Comparison of ENCODE assay signal across 14 mouse cellular contexts in genomic region chr8:110775316-110775715, GRCm38 (mm10). TPM values are rescaled to one million over a fixed set of nuclear protein-coding genes. Genes with fewer than 3 reads are reported as not detected.
DNase-seq lines count a peak whose midpoint lies in the region; TF ChIP-seq lines count a peak whose summit lies in the region.
"Had no signal": no experiment of that assay in that cellular context is flagged by ENCODE, and none has a peak within 500 bp of the region (broad histone marks: within the 10 kb centered on the region; RNA-seq: fewer than 3 reads in every experiment).

No protein-coding gene starts in this region.

- DNase-seq in layer of hippocampus, adult 2 months (ENCODE audit: low spot score in 2 of 2) = no peak
- no peak for DNase-seq in layer of hippocampus, adult 8-10 months (ENCODE audit: low spot score in 2 of 2)
- DNase-seq in thymus, postnatal 25 days = peak; percentile 11
- no peak for DNase-seq in thymus, postnatal 0 days (ENCODE audit: low spot score)
- DNase-seq in R1 (ENCODE audit: low read depth, low spot score) = peak; percentile 69
- DNase-seq in testis, postnatal 10 days (ENCODE audit: low spot score) = peak; percentile 65
- DNase-seq in natural killer cell, adult 2 months (ENCODE audit: low spot score in 2 of 2) = no peak
- DNase-seq in left cerebral cortex, adult 8-10 months (ENCODE audit: low spot score in 2 of 2) = no peak
- DNase-seq: adrenal gland, postnatal 36 days; cerebellum, adult 8-10 months; embryo, embryonic 11 days; lung, adult 18-20 months had no signal

- H3K4me3 ChIP-seq in layer of hippocampus, adult 2 months = no peak overlapping the region
- H3K4me3 ChIP-seq: hindbrain, embryonic 10.5 days; neural tube, embryonic 13.5 days had no signal

- H3K27ac ChIP-seq in layer of hippocampus, adult 2 months = no peak overlapping the region
- H3K27ac ChIP-seq: hindbrain, embryonic 10.5 days; neural tube, embryonic 13.5 days had no signal

- TF ChIP-seq CTCF in layer of hippocampus, adult 2 months (conservative IDR thresholded peaks at IDR 0.05) = peak; percentile 74

RNA-seq across cellular contexts. Expression of gene Il34, which starts 30.4 kb away (rescaled TPM):
- total RNA-seq in layer of hippocampus, adult 2 months (2021) = 10 to 100 TPM; 64.7 to 71.5 TPM
- total RNA-seq in layer of hippocampus, adult 8-10 months (2022) = 10 to 100 TPM; 57.8 to 86.8 (median 69.6) TPM
- polyA plus RNA-seq in thymus, postnatal 0 days (2015; fragmentation: Nextera tagmentation; extraction: Ambion mirVana) = 10.5 and 11.8 TPM in 2 replicates
- total RNA-seq in left cerebral cortex, adult 8-10 months (2022) = 10 to 100 TPM; 80.4 to 88.7 (median 81.2) TPM

RNA-seq across cellular contexts. Expression of gene Mtss1l, which starts 54.0 kb away (rescaled TPM):
- 100 to 1,000 TPM; 210 TPM for total RNA-seq in layer of hippocampus, adult 2 months (2021)
- total RNA-seq in layer of hippocampus, adult 8-10 months (2022) = 100 to 1,000 TPM; 209 to 246 (median 223) TPM
- 5.8 and 6.4 TPM in 2 replicates for polyA plus RNA-seq in thymus, postnatal 0 days (2015; fragmentation: Nextera tagmentation; extraction: Ambion mirVana)
- 100 to 1,000 TPM; 206 to 236 (median 215) TPM for total RNA-seq in left cerebral cortex, adult 8-10 months (2022)

Comparison
In these comparisons a context has a peak if more than half of its experiments do, and no peak if none do; other contexts are left out.
1. DNase-seq: peak in thymus, postnatal 25 days (single experiment), R1 (single experiment) and testis, postnatal 10 days (single experiment); none in layer of hippocampus, adult 2 months (0 of 2), layer of hippocampus, adult 8-10 months (0 of 2), thymus, postnatal 0 days (single experiment), natural killer cell, adult 2 months (0 of 2) and left cerebral cortex, adult 8-10 months (0 of 2).